Mouse (Mus musculus) midbrain, embryonic 10.5 days (tissue): Measurements from ENCODE around the gene Asb6. TPM values are rescaled to one million over a fixed set of nuclear protein-coding genes. Genes with fewer than 3 reads are reported as not detected.

Experiments used
- DNase-seq: peaks from one replicate; pipeline ENCODE4 v3.0.0-alpha.2; 2017; ENCODE audit warnings: low spot score
- H3K27ac ChIP-seq: fragments of 300-500 bp; sonication (generic); replicated peaks from 2 replicates; pipeline ENCODE4 v1.5.1; 2016; ENCODE audit warnings: mild to moderate bottlenecking
- H3K27me3 ChIP-seq: fragments of 300-500 bp; sonication (generic); 2 replicates; pipeline ENCODE4 v1.6.1; 2016; ENCODE audit warnings: low read depth, mild to moderate bottlenecking; ENCODE audit not compliant: poor library complexity, severe bottlenecking
- H3K36me3 ChIP-seq: fragments of 300-500 bp; sonication (generic); 2 replicates; pipeline ENCODE4 v1.6.1; 2016; ENCODE audit warnings: mild to moderate bottlenecking, moderate library complexity
- H3K4me1 ChIP-seq: fragments of 300-500 bp; sonication (generic); 2 replicates; pipeline ENCODE4 v1.6.1; 2016
- H3K4me3 ChIP-seq: fragments of 300-500 bp; sonication (generic); 2 replicates; pipeline ENCODE4 v1.5.1; 2016; ENCODE audit warnings: mild to moderate bottlenecking, moderate library complexity
- H3K9me3 ChIP-seq: fragments of 300-500 bp; sonication (generic); replicated peaks from 2 replicates; pipeline ENCODE4 v1.6.1; 2016; ENCODE audit warnings: mild to moderate bottlenecking
- WGBS: fragments of 180-500 bp; shearing (Covaris S2); methylation state at CpG from one replicate; pipeline ENCODE4 v1.1.7; 2016; 5-methylcytosine and 5-hydroxymethylcytosine counted together
- polyA plus RNA-seq: library from polyadenylated mRNA; unstranded; fragments of >200 nt; fragmentation: Nextera tagmentation; extraction: Ambion mirVana; gene quantifications from 2 replicates; pipeline ENCODE4 v1.2.1, GENCODE M21; 2016

The Asb6 gene
- polyA plus RNA-seq, 1 experiment from 2014 or later, result 45.8 TPM

DNA sequence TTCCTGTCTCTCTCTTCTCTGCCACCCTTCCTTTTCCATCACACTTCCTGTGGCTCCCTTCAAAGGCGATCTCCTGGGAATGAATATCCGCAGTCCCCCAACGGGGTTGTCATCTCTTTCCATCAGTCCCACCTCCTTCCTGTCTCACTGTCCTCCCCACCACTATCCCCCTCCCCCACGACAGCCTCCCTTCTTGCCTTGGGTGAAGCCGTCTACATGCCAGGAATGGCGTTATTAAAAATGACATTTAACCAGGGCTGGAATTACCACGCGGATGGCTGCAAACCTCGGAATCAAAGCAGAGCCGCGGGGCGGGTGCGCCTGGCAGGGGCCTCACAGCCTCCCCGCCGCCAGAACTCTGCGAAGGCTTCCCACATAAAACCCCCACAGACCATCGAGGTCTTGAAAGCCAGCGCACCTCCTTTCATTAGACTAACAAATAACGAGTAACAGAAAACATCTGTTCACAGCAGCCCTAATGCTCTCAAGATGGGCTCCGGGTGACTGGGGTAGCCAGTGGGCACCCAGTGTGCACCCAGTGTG is 22.7 kb upstream of the Asb6 start:
- H3K27ac ChIP-seq, result no peak overlapping the region; the same call in 1 of the 2 replicates
- DNase-seq, result no peak
- no peaks in the 10 kb centered on the region for H3K36me3 ChIP-seq
- 51% methylated on average over 20 of the region's 20 CpGs for WGBS
- H3K27me3 ChIP-seq, result no peaks in the 10 kb centered on the region
- H3K9me3 ChIP-seq, result no peaks in the 10 kb centered on the region
- no peak overlapping the region for H3K4me3 ChIP-seq
- H3K4me1 ChIP-seq, result peaks cover 53% of the 10 kb centered on the region

DNA sequence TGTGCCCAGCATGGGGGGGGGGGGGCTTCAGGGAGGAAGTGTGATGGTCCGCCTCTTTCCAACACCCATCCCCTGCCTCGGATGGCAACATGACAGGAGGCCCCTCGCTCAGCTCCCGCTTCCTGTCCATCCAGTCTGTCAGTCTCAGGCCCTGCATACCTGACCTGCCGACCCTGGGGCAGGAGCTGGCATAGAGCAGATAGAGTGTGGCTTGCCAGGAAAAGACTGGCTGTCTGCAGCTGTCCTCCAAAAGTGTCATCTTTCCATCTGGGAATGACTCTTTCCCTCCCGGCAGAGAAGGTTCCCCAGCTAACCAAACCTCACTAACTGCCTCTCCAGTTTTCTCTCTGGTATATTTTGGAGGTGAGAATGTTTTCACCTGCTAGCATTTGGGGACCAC is 20.4 kb upstream of the Asb6 start:
- Histone ChIP-seq H3K4me1 (peaks cover 58% of the 10 kb centered on the region), H3K9me3 (no peaks in the 10 kb centered on the region), H3K36me3 (no peaks in the 10 kb centered on the region), H3K27me3 (peaks cover 17% of the 10 kb centered on the region), H3K4me3 (no peak overlapping the region), H3K27ac (no peak overlapping the region)
- WGBS, result 64% methylated on average over 6 of the region's 6 CpGs
- no peak for DNase-seq

DNA sequence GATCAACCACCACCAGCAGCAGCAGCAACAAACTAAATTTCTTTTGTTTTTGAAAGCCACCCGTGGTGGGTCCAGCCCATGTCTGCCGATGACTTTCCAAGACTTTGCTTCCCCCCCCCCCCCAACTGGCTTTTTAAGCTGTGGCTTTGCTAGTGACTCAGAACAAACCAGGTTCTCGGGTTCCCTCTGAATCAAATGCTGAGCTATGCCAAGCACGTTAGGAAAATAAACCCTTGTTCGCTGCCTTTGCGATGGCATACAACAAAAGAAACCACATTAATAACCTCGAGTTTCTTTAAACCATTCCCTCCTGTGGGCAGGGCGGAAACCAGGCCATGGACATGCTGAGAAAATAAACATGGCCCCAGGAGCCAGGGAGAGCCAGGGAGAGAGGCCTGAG is 18.1 kb upstream of the Asb6 start:
- Histone ChIP-seq H3K4me3 (no peak overlapping the region), H3K27me3 (peaks cover 39% of the 10 kb centered on the region), H3K9me3 (no peaks in the 10 kb centered on the region), H3K27ac (no peak overlapping the region), H3K4me1 (peaks cover 50% of the 10 kb centered on the region), H3K36me3 (no peaks in the 10 kb centered on the region)
- WGBS, result 69% methylated on average over 8 of the region's 8 CpGs
- DNase-seq, result no peak

DNA sequence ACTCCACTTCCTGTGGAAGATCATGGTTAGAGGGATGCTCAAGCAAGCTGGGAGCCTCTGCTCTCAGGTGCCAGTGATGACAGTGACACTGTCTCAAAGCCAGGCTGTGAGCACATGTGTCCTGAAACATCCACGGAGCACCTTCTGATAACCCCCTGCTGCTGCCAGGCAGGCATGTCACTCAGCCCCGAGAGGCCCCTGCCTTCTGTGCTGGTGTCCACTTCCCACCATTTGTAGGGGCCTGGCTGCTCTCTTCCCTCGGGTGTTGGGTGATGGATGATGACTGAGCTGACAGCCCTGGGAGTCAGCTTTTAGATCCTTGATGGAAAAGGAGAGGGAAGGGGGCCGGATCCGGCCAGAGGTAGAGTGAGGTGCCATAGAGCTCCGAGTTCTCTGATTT is 16.6 kb upstream of the Asb6 start:
- WGBS, result 47% methylated on average over 6 of the region's 6 CpGs
- Histone ChIP-seq H3K27ac (no peak overlapping the region), H3K4me3 (peak overlapping the region; percentile 76), H3K4me1 (peaks cover 38% of the 10 kb centered on the region), H3K36me3 (no peaks in the 10 kb centered on the region), H3K9me3 (no peaks in the 10 kb centered on the region), H3K27me3 (peaks cover 39% of the 10 kb centered on the region)
- DNase-seq, result no peak

DNA sequence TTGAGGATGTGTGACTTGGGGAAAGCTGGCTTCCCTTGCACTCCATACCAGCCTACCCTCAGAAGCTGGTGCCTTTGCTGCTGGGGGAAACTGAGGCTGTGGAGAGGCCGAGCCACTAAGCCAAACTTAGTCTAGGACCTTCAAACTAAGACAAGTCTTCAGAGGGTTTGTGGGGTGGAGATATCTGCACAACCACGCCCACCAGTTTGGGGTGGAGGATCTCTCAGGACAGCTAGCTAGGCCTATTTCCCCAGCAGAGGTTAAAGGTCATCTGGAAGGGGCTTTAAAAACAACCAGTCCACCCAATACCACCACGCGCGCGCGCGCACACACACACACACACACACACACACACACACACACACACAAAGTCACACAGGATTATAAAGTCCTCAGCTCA is 16.1 kb upstream of the Asb6 start:
- no peaks in the 10 kb centered on the region for H3K36me3 ChIP-seq
- peaks cover 39% of the 10 kb centered on the region for H3K27me3 ChIP-seq
- H3K4me1 ChIP-seq, result peaks cover 38% of the 10 kb centered on the region
- peak overlapping the region; percentile 76 for H3K4me3 ChIP-seq
- peak overlapping the region; percentile 86; the same call in 1 of the 2 replicates for H3K27ac ChIP-seq
- H3K9me3 ChIP-seq, result no peaks in the 10 kb centered on the region
- 73% methylated on average over 8 of the region's 8 CpGs for WGBS
- no peak for DNase-seq

DNA sequence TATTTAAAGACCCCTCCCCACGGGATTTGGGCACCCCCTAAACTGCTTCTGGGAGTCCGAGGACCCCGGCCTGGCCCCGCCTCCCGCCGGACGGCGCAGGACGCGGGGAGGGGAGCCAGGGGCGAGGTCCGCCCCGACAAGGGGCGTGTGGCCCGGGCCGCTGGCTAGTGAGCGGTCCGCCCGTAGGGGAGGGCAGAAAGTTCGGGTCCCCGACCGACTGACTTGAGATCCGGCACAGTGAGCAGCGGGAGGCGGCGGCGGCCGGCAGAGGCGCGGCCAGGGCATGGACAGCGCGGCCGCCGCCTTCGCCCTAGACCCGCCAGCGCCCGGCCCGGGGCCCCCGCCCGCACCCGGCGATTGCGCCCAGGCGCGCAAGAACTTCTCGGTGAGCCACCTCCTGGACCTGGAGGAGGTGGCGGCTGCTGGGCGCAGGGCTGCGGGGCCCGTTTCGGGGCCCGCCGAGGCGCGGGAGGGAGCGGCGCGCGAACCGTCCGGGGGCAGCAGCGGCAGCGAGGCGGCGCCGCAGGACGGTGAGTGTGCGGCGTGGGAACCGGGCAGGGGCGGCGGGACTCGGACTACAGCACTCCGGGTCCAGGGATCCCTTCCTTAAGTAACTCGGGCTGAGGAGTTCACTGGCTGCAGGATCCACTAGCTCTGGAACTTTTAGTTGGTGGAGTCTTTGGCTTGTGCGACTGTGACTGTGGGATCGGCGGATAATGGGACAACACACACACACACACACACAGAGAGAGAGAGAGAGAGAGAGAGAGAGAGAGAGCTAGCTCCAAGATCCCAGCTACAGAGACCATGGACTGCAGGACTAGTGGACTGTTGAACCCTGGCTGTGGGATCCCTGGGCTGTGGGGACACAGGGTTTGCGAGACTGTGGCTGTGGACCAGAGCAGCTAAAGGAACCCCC is 15.3 kb upstream of the Asb6 start:
- Histone ChIP-seq H3K4me1 (peaks cover 29% of the 10 kb centered on the region), H3K4me3 (peak overlapping the region; percentile 76), H3K36me3 (no peaks in the 10 kb centered on the region), H3K27me3 (peaks cover 39% of the 10 kb centered on the region), H3K9me3 (no peaks in the 10 kb centered on the region), H3K27ac (peak overlapping the region; percentile 86)
- DNase-seq, result peak; percentile 54
- 2% methylated on average over 80 of the region's 80 CpGs for WGBS

DNA sequence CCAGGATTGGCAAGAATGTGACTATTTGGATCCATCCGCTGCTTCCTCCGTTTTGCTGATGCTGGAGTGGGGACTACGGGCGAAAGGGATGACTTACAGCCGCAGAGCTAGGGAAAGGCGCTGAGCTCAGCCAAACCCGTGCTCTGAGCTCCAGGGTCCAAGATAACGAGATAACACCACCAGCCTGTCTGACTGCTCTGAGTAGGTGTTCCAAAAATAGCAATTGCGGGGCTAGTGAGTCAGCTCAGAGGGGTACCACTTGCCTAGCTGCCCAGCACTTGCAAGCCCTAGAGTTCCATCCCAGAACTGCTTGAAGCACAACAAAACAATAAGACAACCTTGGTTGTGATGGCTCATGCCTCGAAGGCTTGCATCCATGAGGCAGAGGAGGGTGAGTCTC is 12.5 kb upstream of the Asb6 start:
- no peak overlapping the region for H3K27ac ChIP-seq
- 65% methylated on average over 10 of the region's 10 CpGs for WGBS
- H3K36me3 ChIP-seq, result no peaks in the 10 kb centered on the region
- H3K4me1 ChIP-seq, result peaks cover 24% of the 10 kb centered on the region
- peaks cover 39% of the 10 kb centered on the region for H3K27me3 ChIP-seq
- no peak for DNase-seq
- no peaks in the 10 kb centered on the region for H3K9me3 ChIP-seq
- H3K4me3 ChIP-seq, result no peak overlapping the region

DNA sequence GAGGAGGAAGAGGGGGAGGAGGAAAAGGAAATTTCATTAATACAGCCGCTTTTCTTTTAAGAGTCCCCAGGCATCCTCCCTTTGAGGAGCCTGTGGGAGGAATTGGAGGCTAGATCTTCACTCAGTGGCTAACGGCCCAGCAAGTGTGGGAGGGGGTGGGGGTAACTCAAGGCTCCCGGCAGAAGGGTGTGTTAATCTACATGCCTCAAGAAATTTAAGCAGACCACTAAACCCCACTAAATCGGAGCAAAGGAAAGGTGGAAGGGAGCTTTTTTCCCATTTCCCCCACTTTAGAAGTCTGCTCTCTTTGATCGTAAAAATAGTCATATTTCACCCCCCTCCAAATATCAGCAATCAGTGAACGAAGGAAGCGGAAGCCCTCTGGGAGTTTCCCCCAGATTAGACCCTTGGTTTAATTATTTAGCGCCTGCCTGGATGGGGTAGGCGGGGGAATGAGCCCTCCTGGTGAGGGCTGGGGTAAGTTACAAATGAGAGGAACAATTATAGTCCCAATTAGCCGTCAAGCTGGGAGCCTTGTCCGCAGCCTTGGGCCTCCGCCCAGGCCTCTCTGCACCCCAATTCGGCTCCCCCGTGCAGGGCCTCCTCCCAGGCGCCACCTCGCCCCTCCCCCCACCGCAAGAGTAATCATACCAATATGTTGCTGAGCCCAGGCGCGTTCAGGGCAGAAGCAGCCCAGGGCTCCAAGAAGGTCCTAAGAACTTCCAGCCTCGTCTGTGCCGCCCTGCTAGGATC is 6.3 kb upstream of the Asb6 start:
- DNase-seq, result no peak
- 0 out of 2 replicates have a peak overlapping the region, but pooled peaks have one; percentile 33 for H3K27ac ChIP-seq
- H3K4me3 ChIP-seq, result no peak overlapping the region
- H3K9me3 ChIP-seq, result no peaks in the 10 kb centered on the region
- no peaks in the 10 kb centered on the region for H3K36me3 ChIP-seq
- 19% methylated on average over 21 of the region's 21 CpGs for WGBS
- H3K4me1 ChIP-seq, result peaks cover 32% of the 10 kb centered on the region
- H3K27me3 ChIP-seq, result no peaks in the 10 kb centered on the region

DNA sequence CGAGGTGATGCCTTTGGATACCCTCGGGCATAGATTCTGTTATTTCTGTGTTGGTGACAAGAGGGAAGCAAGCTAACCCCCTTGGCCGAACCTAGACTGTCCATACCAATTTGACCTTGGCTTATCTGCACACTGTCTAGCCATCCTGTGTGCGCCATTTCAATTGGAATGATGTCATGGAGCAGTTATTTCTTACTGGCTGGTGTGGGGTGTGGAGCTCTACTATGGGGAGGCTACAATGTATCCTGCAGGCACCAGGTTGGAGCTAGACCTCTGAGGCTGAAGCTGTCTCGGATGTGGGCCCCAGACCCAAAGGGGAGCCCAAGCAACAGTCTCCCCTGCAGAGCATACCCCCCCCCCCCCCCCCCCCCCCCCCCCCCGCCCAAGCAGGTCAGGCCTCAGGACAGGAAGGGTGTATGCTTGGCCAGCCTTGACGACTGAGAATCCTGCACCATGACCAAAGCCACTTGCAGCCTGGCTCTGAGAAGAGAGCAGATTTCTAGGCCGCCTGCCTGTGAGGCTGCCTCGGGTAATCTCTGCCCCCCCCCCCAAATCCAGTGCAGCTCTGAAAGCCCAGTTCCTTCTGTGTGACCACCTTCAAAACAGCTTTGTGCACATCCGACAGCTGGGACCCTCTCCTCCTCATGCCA is 4.4 kb upstream of the Asb6 start, which contains the start of gene Prrx2:
Gene Prrx2 (plus strand): TSS at position 600 of the 650 bp plus-strand sequence.
- no peak for DNase-seq
- Histone ChIP-seq H3K36me3 (no peaks in the 10 kb centered on the region), H3K27me3 (no peaks in the 10 kb centered on the region), H3K9me3 (no peaks in the 10 kb centered on the region), H3K4me3 (no peak within 1 kb of the TSS), H3K4me1 (peaks cover 41% of the 10 kb centered on the region), H3K27ac (no peak within 1 kb of the TSS; the same call in 1 of the 2 replicates)
- 71% methylated on average over 8 of the region's 10 CpGs for WGBS

DNA sequence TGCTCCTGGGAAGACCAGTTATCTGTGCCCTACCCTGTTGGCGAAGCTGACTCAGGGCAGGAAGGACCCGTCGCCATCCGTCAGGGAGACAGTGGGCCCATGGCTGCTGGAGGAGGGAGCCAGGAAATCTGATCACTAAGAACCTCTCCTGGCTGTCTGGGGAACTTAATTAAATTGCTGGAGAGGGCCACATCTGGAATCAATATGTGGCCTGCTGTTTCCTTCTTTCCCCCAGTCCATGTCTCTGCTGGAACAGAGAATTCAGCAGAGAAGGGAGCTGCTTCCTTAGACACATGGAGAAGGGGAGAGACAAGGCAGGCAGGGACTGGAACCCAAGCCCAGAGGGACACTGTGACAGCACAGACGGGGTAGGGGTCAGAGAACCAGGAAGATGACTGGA is 3.5 kb upstream of the Asb6 start:
- no peaks in the 10 kb centered on the region for H3K27me3 ChIP-seq
- 61% methylated on average over 5 of the region's 5 CpGs for WGBS
- H3K36me3 ChIP-seq, result no peaks in the 10 kb centered on the region
- no peak overlapping the region for H3K4me3 ChIP-seq
- no peak overlapping the region; the same call in 1 of the 2 replicates for H3K27ac ChIP-seq
- no peak for DNase-seq
- H3K4me1 ChIP-seq, result peaks cover 41% of the 10 kb centered on the region
- no peaks in the 10 kb centered on the region for H3K9me3 ChIP-seq

DNA sequence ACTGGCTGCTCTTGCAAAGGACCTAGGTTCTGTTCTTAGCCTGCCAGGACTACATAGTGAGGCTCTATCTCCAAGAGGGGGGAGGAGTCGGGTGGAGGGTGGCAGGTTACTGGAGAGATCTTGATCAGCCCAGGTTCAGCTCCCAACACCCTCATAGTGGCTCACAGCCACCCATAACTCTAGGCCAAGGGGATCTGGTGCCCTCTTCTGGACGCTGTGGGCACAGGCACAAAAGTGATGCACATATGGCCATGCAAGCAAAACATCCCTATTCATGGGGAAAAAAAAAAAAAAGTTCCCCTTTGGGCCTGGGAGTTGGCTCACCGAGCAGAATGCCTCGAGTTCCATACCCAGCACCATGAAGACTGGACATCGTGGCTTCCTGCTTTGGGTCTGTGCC is 818 bp downstream of the Asb6 start:
- Histone ChIP-seq H3K9me3 (no peaks in the 10 kb centered on the region), H3K4me1 (peaks cover 43% of the 10 kb centered on the region), H3K27me3 (no peaks in the 10 kb centered on the region), H3K36me3 (peaks cover 25% of the 10 kb centered on the region), H3K27ac (no peak overlapping the region), H3K4me3 (no peak overlapping the region)
- WGBS, result 38% methylated on average over 5 of the region's 5 CpGs
- DNase-seq, result no peak

DNA sequence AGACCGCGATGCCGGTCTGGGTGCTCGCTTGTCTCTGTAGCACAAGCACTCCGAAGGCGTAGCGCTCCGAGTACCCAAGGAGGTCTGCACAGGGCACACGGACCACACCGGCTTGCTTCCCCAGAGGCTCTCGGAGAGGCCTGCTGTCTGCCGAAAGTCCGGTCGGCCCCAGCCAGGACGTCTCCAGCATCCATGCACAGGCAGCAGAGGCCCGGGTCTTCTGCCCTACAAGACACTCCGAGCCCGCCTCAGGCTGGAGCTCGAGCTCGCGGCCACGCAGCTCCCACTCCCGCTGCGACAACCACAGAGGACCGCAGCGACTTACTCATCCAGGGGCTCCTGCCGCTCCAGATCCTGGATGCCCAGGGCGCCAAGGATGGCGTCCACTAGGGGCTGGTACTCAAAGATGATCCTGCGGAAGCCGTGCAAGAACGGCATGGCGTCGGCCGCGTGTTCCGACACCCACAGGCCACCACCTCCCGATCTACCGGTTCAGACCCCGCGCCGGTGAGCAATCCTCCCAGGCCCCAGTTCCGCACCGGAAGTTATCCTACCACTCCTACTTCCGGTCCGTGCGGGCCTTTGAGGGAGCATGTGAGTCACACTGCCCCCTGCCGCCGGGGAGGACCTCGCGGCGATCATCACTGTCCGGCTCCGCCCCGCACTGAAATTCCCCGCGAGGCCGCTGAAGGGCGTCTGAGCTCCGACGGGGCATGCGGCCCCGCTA is 2.2 kb downstream of the Asb6 start:
- under 1% methylated on average over 63 of the region's 63 CpGs for WGBS
- Histone ChIP-seq H3K36me3 (peaks cover 40% of the 10 kb centered on the region), H3K9me3 (no peaks in the 10 kb centered on the region), H3K27ac (peak overlapping the region; percentile 87), H3K4me3 (peak overlapping the region; percentile 99), H3K4me1 (peaks cover 37% of the 10 kb centered on the region), H3K27me3 (no peaks in the 10 kb centered on the region)
- peak; percentile 94 for DNase-seq
